ENCODE assay signal across 10 mouse cellular contexts in the genomic region with DNA sequence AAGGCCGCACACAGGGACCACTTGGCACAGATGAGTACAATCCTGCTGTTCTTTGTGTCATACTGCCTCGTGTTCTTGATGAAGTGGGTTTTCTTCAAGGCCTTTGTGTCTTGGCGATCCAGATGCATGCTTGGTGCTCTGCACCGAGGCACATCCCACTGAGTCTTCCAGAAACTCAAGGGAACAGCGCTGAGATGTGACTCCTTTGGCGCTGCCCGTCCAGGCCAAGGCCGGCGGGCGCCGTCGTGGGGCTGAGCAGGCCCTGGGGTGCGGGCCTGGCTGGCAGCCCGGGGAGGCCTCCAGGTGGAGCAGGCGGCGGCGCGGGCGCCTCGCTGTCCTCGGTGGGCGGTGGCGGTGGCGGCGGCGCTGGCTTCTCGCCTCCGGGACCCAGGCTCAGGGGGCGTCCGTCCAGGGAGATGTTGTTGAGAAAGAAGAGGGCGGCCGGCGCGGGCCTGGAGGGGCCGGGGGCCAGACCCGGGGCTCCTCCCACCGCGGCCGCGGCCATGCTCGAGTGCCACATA. TPM values are rescaled to one million over a fixed set of nuclear protein-coding genes. Genes with fewer than 3 reads are reported as not detected.
A peak's percentile ranks its signal among the peaks of the same experiment; 100 is the strongest.
DNase-seq lines count a peak whose midpoint lies in the region; ATAC-seq and TF ChIP-seq lines count a peak whose summit lies in the region.
"Had no signal": no experiment of that assay in that cellular context is flagged by ENCODE, and none has a peak within 500 bp of the region (broad histone marks: within the 10 kb centered on the region; RNA-seq: fewer than 3 reads in every experiment).

No protein-coding gene starts in this region.

- H3K4me2 ChIP-seq in midbrain, embryonic 11.5 days, result peak overlapping the region; percentile 49

- H3K9ac ChIP-seq in ES-Bruce4 (ENCODE audit: low read depth, poor library complexity, severe bottlenecking), result peak overlapping the region; percentile 87
- H3K9ac ChIP-seq in midbrain, embryonic 11.5 days (ENCODE audit: low read length), result peak overlapping the region; percentile 56; the same call in 1 of the 2 replicates

- TF ChIP-seq POLR2A in ES-Bruce4 (IDR thresholded peaks at IDR 0.05; ENCODE audit: insufficient read depth, low read length), result no peak

- intact Hi-C loops in left cerebral cortex, postnatal 25 days (cut with DNase I), result no loop called here

- ATAC-seq in granulocyte monocyte progenitor cell, adult 5-6 weeks (replicated peaks; ENCODE audit: poor library complexity, severe bottlenecking), result peak; percentile 9; the same call in 1 of the 2 replicates
- ATAC-seq in midbrain, embryonic 11.5 days (ENCODE audit: low FRiP score), result peak; percentile 79

- H3K4me1 ChIP-seq in ES-Bruce4 (ENCODE audit: control insufficient read depth, insufficient read depth, low read length), result no peaks in the 10 kb centered on the region
- no peaks in the 10 kb centered on the region for H3K4me1 ChIP-seq in midbrain, embryonic 11.5 days (ENCODE audit: control insufficient read depth, insufficient read depth, low read length)

- peak overlapping the region; percentile 66 for H3K4me3 ChIP-seq in ES-Bruce4 (ENCODE audit: low read depth, low read length)
- H3K4me3 ChIP-seq in midbrain, embryonic 11.5 days (ENCODE audit: low read depth, low read length), result peak overlapping the region; percentile 28

- TF ChIP-seq EP300 in ES-Bruce4 (IDR thresholded peaks at IDR 0.05; ENCODE audit: insufficient read depth, low read depth, low read length), result no peak

- H3K9me3 ChIP-seq in ES-Bruce4 (replicated peaks; ENCODE audit: control insufficient read depth, insufficient read depth, low read length, poor library complexity, severe bottlenecking), result no peaks in the 10 kb centered on the region
- no peaks in the 10 kb centered on the region for H3K9me3 ChIP-seq in midbrain, embryonic 11.5 days (ENCODE audit: control insufficient read depth, low read length)

- no peaks in the 10 kb centered on the region for H3K36me3 ChIP-seq in ES-Bruce4 (ENCODE audit: control insufficient read depth, insufficient read depth, low read length, poor library complexity, severe bottlenecking)
- H3K36me3 ChIP-seq in midbrain, embryonic 11.5 days (ENCODE audit: control insufficient read depth, insufficient read depth, low read length), result no peaks in the 10 kb centered on the region

- WGBS in midbrain, embryonic 11.5 days, result 14% methylated on average over 36 of the region's 41 CpGs

- no peak for TF ChIP-seq CTCF in ES-Bruce4 (IDR thresholded peaks at IDR 0.05; ENCODE audit: low read depth, low read length)

- no peaks in the 10 kb centered on the region for H3K27me3 ChIP-seq in ES-Bruce4 (ENCODE audit: control insufficient read depth, insufficient read depth, low read length, poor library complexity, severe bottlenecking)
- no peaks in the 10 kb centered on the region for H3K27me3 ChIP-seq in midbrain, embryonic 11.5 days (ENCODE audit: control insufficient read depth, insufficient read depth, low read length)

- peak; percentile 13 for DNase-seq in adrenal gland, postnatal 10 days
- no peak for DNase-seq in adrenal gland, adult 18-20 months (ENCODE audit: low spot score in 2 of 2)
- DNase-seq in midbrain, embryonic 11.5 days (ENCODE audit: low spot score, missing footprints), result peak; percentile 91
- DNase-seq in thymus, postnatal 10 days (ENCODE audit: low spot score in 2 of 2), result no peak
- no peak for DNase-seq in left cerebral cortex, postnatal 25 days (ENCODE audit: low spot score in 2 of 2)
- DNase-seq in left cerebral cortex, adult 8-10 months (ENCODE audit: low spot score in 2 of 2), result no peak

- H3K27ac ChIP-seq in ES-Bruce4 (ENCODE audit: insufficient read depth, low read length), result no peak overlapping the region
- no peak overlapping the region for H3K27ac ChIP-seq in midbrain, embryonic 11.5 days (ENCODE audit: low read depth, low read length)

RNA-seq across cellular contexts. Expression of a gene that starts 6.1 kb away (rescaled TPM):
- total RNA-seq in adrenal gland, postnatal 10 days (2021), result 10 to 100 TPM; 23.3 to 27.9 TPM
- 10 to 100 TPM; 18.7 to 19.1 TPM for total RNA-seq in adrenal gland, adult 18-20 months (2021)
- 13.6 and 13.7 TPM in 2 replicates for polyA plus RNA-seq in ES-Bruce4 (2011; ENCODE audit: insufficient read depth, insufficient read length, low read depth, missing spikeins)
- 13.8 and 17.2 TPM in 2 replicates for total RNA-seq in granulocyte monocyte progenitor cell, adult 5-6 weeks (2014; fragmentation: Nextera tagmentation)
- total RNA-seq in granulocyte monocyte progenitor cell, adult 5-6 weeks (2017), result 20.3 and 29.4 TPM in 2 replicates
- polyA plus RNA-seq in midbrain, embryonic 11.5 days (2014; fragmentation: Nextera tagmentation; extraction: Ambion mirVana), result 12.7 TPM in 2 replicates
- total RNA-seq in left cerebral cortex, postnatal 25 days (2021), result 10 to 100 TPM; 28.6 to 32.9 TPM
- 10 to 100 TPM; 38.1 to 41.4 (median 39.5) TPM for total RNA-seq in left cerebral cortex, adult 8-10 months (2022)

RNA-seq across cellular contexts. Expression of a gene that starts 30.4 kb away (rescaled TPM):
- total RNA-seq in adrenal gland, postnatal 10 days (2021), result not detected
- total RNA-seq in adrenal gland, adult 18-20 months (2021), result not detected
- polyA plus RNA-seq in ES-Bruce4 (2011; ENCODE audit: insufficient read depth, insufficient read length, low read depth, missing spikeins), result not detected in 2 replicates
- not detected in 2 replicates for total RNA-seq in granulocyte monocyte progenitor cell, adult 5-6 weeks (2014; fragmentation: Nextera tagmentation)
- total RNA-seq in granulocyte monocyte progenitor cell, adult 5-6 weeks (2017), result not detected in 2 replicates
- not detected in 2 replicates for polyA plus RNA-seq in midbrain, embryonic 11.5 days (2014; fragmentation: Nextera tagmentation; extraction: Ambion mirVana)
- total RNA-seq in left cerebral cortex, postnatal 25 days (2021), result not detected
- total RNA-seq in left cerebral cortex, adult 8-10 months (2022), result not detected
- total RNA-seq: left cerebral cortex, adult 18-20 months had no signal
- polyA plus RNA-seq: thymus, postnatal 0 days had no signal

Comparison
In these comparisons a context has a peak if more than half of its experiments do, and no peak if none do; other contexts are left out.
1. DNase-seq: peak in adrenal gland, postnatal 10 days (single experiment) and midbrain, embryonic 11.5 days (single experiment); none in adrenal gland, adult 18-20 months (0 of 2), thymus, postnatal 10 days (0 of 2), left cerebral cortex, postnatal 25 days (0 of 2) and left cerebral cortex, adult 8-10 months (0 of 2).